Mouse (Mus musculus) left cerebral cortex, adult 8-10 months (tissue): ENCODE measurements around the gene Ankrd27. TPM values are rescaled to one million over a fixed set of nuclear protein-coding genes. Genes with fewer than 3 reads are reported as not detected.

Experiments used
- DNase-seq, 2 experiments: peaks; one replicate each; pipeline ENCODE4 v3.0.0; 2022; ENCODE audit warnings: low spot score in 2 of 2
- total RNA-seq, 4 experiments: library from RNA; stranded (reverse); gene quantifications; 2 replicates each; pipeline ENCODE4 v1.2.4; 2022

The Ankrd27 gene
- total RNA-seq, 4 experiments from 2014 or later: 34.4 to 40.6 (median 39.1) TPM

DNA sequence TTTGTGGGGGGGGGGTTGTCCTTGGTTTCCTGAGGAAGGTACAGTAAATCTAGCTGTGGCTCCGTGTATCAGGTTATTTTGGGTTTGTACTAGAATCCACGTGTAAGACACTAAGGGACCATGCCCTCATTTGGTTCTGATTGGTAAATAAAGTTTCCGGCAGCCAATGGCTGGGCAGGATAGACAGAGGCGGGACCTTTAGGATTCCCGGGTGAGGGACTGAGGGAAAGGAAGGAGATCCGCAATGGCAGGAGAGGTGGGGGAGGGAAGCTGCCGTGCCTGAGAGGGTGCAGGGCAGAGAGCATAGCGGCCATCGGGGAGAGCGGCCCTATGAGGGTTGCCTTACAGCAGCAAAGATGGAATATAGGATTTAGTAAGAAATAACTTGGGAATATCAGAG is 101.2 kb downstream of the Ankrd27 start:
- no peak for DNase-seq

DNA sequence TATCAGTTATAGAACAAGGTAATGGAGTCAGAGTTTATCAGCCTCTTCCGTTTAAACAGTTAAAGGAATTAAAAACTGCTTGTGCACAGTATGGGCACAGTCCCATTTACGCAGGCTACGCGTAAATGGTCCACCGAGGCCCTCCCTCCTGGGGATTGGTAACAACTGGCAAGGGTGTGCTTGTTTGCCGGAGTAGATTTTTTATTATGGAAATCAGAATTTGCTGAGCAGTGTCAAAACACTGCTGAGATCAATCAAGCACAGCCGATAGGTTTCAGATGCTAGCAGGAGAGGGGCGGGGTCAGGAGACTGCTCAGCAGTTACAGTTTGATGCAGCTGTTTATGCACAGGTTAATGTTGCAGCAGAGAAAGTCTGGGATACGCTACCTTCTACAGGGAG is 102.2 kb downstream of the Ankrd27 start:
- DNase-seq: no peak

Other genes with a start within 250 kb of the Ankrd27 start
- gene Faap24, start 189.4 kb upstream of the Ankrd27 start, total RNA-seq: 1 to 10 TPM; 4.9 to 7.6 (median 6.5) TPM
- gene Cep89, start 189.2 kb upstream of the Ankrd27 start, total RNA-seq: 10 to 100 TPM; 13.7 to 19.8 (median 19.0) TPM
- gene Slc7a9, start 137.4 kb upstream of the Ankrd27 start, total RNA-seq: not detected
- gene Tdrd12, start 48.5 kb upstream of the Ankrd27 start, total RNA-seq: under 1 TPM in 3 of 4 experiments, not detected in 1; 0.52 to 0.80 (median 0.57) TPM
- 10 to 100 TPM; 66.3 to 76.5 (median 70.4) TPM for gene Nudt19, start 29.9 kb upstream of the Ankrd27 start, total RNA-seq
- gene Rgs9bp, start 662 bp upstream of the Ankrd27 start, total RNA-seq: under 1 TPM; 0.34 to 0.53 (median 0.36) TPM
- gene Pdcd5, start 61.3 kb downstream of the Ankrd27 start, total RNA-seq: 10 to 100 TPM; 50.1 to 63.9 (median 55.4) TPM
- gene Dpy19l3, start 168.2 kb downstream of the Ankrd27 start, total RNA-seq: 10 to 100 TPM; 57.8 to 81.5 (median 72.2) TPM
- 10 to 100 TPM; 30.6 to 36.9 (median 35.7) TPM for gene Zfp507, start 216.8 kb downstream of the Ankrd27 start, total RNA-seq